Mouse (Mus musculus): ENCODE measurements around the gene Map2k5.

DNA sequence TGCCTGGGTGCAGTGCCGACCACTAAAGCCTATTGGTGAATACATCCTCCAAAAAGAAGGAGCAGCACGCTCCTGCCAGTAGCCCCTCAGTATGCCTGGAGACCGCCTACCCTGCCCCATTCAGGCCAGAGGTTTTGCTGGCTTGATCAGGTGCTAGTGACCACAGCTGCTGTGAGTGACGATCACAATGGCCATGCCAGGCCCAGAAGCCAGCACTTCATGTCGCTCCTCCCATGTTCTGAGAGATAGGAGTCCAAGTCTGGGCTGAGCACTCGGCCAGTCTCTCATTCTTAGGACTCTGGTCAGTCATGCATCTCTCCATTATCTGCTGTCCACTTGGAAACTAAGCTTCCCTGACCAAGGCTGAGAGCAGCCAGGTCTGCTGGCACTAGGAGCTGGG is 67.7 kb downstream of the Map2k5 start:
- TF ChIP-seq CTCF (IDR thresholded peaks at IDR 0.05; ENCODE audit: extremely low read depth, insufficient read depth, low read length) (no peak), POLR2A (IDR thresholded peaks at IDR 0.05; ENCODE audit: extremely low read depth, insufficient read depth, low read length) (no peak)

Measured in cortical plate, adult 2 months (tissue).